Mouse (Mus musculus) heart, adult 2 months (tissue): Measurements from ENCODE around the gene 4921504E06Rik. TPM values are rescaled to one million over a fixed set of nuclear protein-coding genes. Genes with fewer than 3 reads are reported as not detected.

ENCODE experiments used
- DNase-seq, 2 experiments: peaks; one replicate each; pipeline ENCODE4 v3.0.0; 2021
- H3K27ac ChIP-seq: fragments of 200-600 bp; 2 replicates; pipeline ENCODE4 v1.8.1; 2022
- H3K27me3 ChIP-seq: fragments of 200-500 bp; 2 replicates; pipeline ENCODE4 v1.6.1; 2012; ENCODE audit warnings: mild to moderate bottlenecking, low read length, inconsistent platforms, mixed read lengths; ENCODE audit not compliant: control insufficient read depth, insufficient read depth
- H3K36me3 ChIP-seq: fragments of 200-500 bp; 2 replicates; pipeline ENCODE4 v1.6.1; 2012; ENCODE audit warnings: low read length, inconsistent platforms; ENCODE audit not compliant: control insufficient read depth, insufficient read depth
- H3K4me1 ChIP-seq: fragments of 200-500 bp; 2 replicates; pipeline ENCODE4 v1.6.1; 2011; ENCODE audit warnings: low read length; ENCODE audit not compliant: control insufficient read depth, insufficient read depth
- H3K4me3 ChIP-seq: fragments of 200-600 bp; 2 replicates; pipeline ENCODE4 v1.8.1; 2022
- H3K79me2 ChIP-seq: fragments of 200-500 bp; replicated peaks from 2 replicates; pipeline ENCODE4 v1.6.1; 2012; ENCODE audit warnings: mild to moderate bottlenecking, inconsistent platforms, low read length, moderate library complexity, mixed read lengths; ENCODE audit not compliant: control insufficient read depth, insufficient read depth
- H3K9ac ChIP-seq: fragments of 200-500 bp; 2 replicates; pipeline ENCODE4 v1.6.1; 2012; ENCODE audit warnings: low read depth, mild to moderate bottlenecking, control low read depth, inconsistent platforms, low read length, mixed read lengths
- CTCF ChIP-seq: fragments of 200-600 bp; IDR thresholded peaks from 2 replicates; pipeline ENCODE4 v1.8.1; 2022; ENCODE audit warnings: antibody characterized with exemption, mild to moderate bottlenecking, moderate library complexity
- EP300 ChIP-seq: fragments of 200-500 bp; IDR thresholded peaks from 2 replicates; pipeline ENCODE4 v1.6.1; 2011; ENCODE audit warnings: low read depth, low read length, control low read depth; ENCODE audit not compliant: insufficient read depth
- POLR2A ChIP-seq: fragments of 200-500 bp; IDR thresholded peaks from 2 replicates; pipeline ENCODE4 v1.6.1; 2011; ENCODE audit warnings: mild to moderate bottlenecking, low read depth, low read length, control low read depth; ENCODE audit not compliant: insufficient read depth
- WGBS: fragments of 180-500 bp; shearing (Covaris S2); methylation state at CpG from one replicate; pipeline ENCODE4 v1.1.7; 2018; 5-methylcytosine and 5-hydroxymethylcytosine counted together
- intact Hi-C: fragments of 180-260 bp; cut with DNase I; formaldehyde crosslinking; loops from one replicate; pipeline ENCODE4 v1.15.1; 2025
- polyA plus RNA-seq: library from polyadenylated mRNA; depleted of rRNA; stranded (reverse); fragments of >200 nt; gene quantifications from 2 replicates; pipeline ENCODE4 v1.2.3, GENCODE M21; 2012
- total RNA-seq, 2 experiments: library from RNA; stranded (reverse); gene quantifications; 2 replicates each; pipeline ENCODE4 v1.2.3; 2021

The 4921504E06Rik gene
- total and polyA plus RNA-seq, 3 experiments, result not detected

- no peak within 1 kb of the TSS for H3K4me3 ChIP-seq
- no peak within 1 kb of the TSS for H3K9ac ChIP-seq
- peaks cover 19% of the 10 kb centered on the region for H3K27me3 ChIP-seq
- 2% methylated on average over 53 of the region's 53 CpGs for WGBS
- H3K27ac ChIP-seq, result no peak within 1 kb of the TSS
- no peak for DNase-seq
- no peaks in the 10 kb centered on the region for H3K36me3 ChIP-seq
- intact Hi-C loops, result no loop called here
- no peaks in the 10 kb centered on the region for H3K4me1 ChIP-seq
- H3K79me2 ChIP-seq, result no peaks in the 10 kb centered on the region; the same call in 1 of the 2 replicates
- TF ChIP-seq EP300, result no peak
- TF ChIP-seq CTCF, result no peak
- TF ChIP-seq POLR2A, result no peak
Observed at GRCm38 (mm10) chr2:19444931-19445831, 108.5 kb downstream of the 4921504E06Rik start, which contains the start of gene Ptf1a. Gene Ptf1a (plus strand): TSS chr2:19445663.

DNA sequence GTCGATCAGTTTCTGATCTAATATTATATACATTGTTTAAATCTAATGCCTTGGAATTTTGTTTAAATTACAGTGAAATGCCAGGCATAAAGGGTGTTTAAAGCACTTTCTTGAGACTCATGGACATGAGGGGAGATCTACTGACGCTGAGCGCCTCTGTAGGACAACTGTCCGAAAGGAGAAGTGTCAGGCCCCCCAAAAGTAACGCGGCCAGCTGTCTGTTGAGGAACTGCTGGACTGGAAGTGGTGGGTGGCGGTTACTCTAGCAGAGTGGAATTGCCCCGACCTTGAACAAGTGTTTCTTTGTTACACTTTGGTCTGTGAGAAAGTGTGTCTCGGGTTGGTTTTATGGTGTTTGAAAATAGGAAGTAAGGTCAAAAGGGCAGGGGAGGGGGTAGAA lies 109.4 kb downstream of the 4921504E06Rik start:
- Histone ChIP-seq H3K27ac (no peak overlapping the region), H3K27me3 (peaks cover 19% of the 10 kb centered on the region), H3K4me1 (no peaks in the 10 kb centered on the region), H3K4me3 (no peak overlapping the region), H3K9ac (no peak overlapping the region), H3K79me2 (no peaks in the 10 kb centered on the region; the same call in 1 of the 2 replicates), H3K36me3 (no peaks in the 10 kb centered on the region)
- intact Hi-C loops, result no loop called here
- no peak for TF ChIP-seq CTCF
- TF ChIP-seq EP300, result no peak
- no peak for TF ChIP-seq POLR2A
- DNase-seq, result no peak
- 6% methylated on average over 9 of the region's 9 CpGs for WGBS

DNA sequence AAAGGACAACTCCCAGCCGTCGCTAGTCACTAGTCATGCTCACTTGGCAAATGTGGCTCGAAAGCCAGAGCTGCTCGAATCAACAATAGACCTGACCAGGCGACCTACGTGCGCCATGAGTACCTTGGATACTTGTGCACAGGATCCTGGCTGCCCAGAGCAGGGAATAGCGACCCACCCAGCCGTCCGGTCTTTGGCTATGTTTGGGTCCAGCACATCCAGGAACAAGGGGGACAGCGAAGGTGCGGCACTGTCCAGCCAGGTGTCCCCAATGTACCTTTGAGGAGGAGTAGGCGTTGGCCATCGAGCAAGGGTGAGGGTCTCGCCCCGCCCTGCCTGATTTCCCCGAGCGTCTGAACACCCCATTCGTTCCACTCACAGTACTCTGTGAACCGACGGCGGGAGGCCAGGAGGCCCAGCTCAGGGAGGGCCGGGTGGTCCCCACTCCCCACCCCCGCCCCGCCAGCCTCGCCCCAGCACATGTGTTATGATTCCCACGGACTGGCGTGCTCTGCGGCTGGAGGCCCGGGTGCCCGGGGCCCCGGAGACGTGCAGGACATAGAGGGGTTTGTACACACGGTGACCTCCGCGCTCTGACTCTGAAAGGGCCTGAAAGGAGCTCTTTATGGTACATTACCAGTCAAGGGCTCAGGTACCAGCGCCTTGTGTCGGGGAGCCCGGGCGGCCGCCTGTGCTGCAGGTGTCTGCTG lies 121.9 kb downstream of the 4921504E06Rik start:
- no peak overlapping the region for H3K27ac ChIP-seq
- no peak overlapping the region for H3K9ac ChIP-seq
- H3K4me1 ChIP-seq, result no peaks in the 10 kb centered on the region
- no peak overlapping the region for H3K4me3 ChIP-seq
- no peak for DNase-seq
- TF ChIP-seq POLR2A (no peak), EP300 (no peak), CTCF (no peak)
- no peaks in the 10 kb centered on the region for H3K36me3 ChIP-seq
- H3K27me3 ChIP-seq, result peaks cover 18% of the 10 kb centered on the region
- H3K79me2 ChIP-seq, result no peaks in the 10 kb centered on the region
- intact Hi-C loops, result no loop called here
- WGBS, result 4% methylated on average over 41 of the region's 41 CpGs

GRCm38 (mm10) chr2:19431186-19431585 lies 122.5 kb downstream of the 4921504E06Rik start:
- Histone ChIP-seq H3K27ac (no peak overlapping the region), H3K27me3 (peaks cover 19% of the 10 kb centered on the region), H3K9ac (no peak overlapping the region), H3K79me2 (no peaks in the 10 kb centered on the region), H3K36me3 (no peaks in the 10 kb centered on the region), H3K4me3 (no peak overlapping the region), H3K4me1 (no peaks in the 10 kb centered on the region)
- intact Hi-C loops, result no loop called here
- no peak for DNase-seq
- TF ChIP-seq EP300 (no peak), CTCF (peak; percentile 29)
- WGBS, result 2% methylated on average over 18 of the region's 18 CpGs

DNA sequence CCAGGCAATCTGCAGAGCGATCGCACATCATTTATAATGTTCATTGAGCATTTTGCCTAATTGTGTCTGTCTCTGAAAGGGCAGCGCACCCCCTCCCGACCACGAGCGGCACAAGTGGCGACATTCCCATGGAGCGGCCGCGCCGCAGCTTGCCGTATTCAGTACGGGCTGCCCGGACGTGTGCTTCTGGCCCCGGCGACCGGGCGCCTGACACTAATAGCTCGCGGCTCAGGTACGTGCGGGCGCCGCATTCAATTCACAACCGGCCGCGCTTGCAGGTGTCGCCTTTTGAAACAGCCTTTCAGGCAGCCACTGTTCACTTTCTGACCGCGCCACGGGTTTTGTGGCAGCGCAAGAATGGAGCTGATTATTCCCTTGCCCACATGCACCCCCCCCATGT lies 123.0 kb downstream of the 4921504E06Rik start:
- intact Hi-C loops, result no loop called here
- Histone ChIP-seq H3K4me3 (no peak overlapping the region), H3K27ac (no peak overlapping the region), H3K79me2 (no peaks in the 10 kb centered on the region), H3K27me3 (peaks cover 19% of the 10 kb centered on the region), H3K4me1 (no peaks in the 10 kb centered on the region), H3K9ac (no peak overlapping the region), H3K36me3 (no peaks in the 10 kb centered on the region)
- no peak for TF ChIP-seq POLR2A
- TF ChIP-seq CTCF, result no peak
- no peak for TF ChIP-seq EP300
- no peak for DNase-seq
- WGBS, result 2% methylated on average over 33 of the region's 33 CpGs
